Mouse (Mus musculus) CD4-positive helper T cell, adult 2 months (primary cell): Measurements from ENCODE around the gene Gcnt2.

ENCODE experiments used
- DNase-seq: peaks from one replicate; pipeline ENCODE4 v3.0.0-alpha.2; 2012; ENCODE audit warnings: low read depth, missing footprints, low spot score

The Gcnt2 gene

DNA sequence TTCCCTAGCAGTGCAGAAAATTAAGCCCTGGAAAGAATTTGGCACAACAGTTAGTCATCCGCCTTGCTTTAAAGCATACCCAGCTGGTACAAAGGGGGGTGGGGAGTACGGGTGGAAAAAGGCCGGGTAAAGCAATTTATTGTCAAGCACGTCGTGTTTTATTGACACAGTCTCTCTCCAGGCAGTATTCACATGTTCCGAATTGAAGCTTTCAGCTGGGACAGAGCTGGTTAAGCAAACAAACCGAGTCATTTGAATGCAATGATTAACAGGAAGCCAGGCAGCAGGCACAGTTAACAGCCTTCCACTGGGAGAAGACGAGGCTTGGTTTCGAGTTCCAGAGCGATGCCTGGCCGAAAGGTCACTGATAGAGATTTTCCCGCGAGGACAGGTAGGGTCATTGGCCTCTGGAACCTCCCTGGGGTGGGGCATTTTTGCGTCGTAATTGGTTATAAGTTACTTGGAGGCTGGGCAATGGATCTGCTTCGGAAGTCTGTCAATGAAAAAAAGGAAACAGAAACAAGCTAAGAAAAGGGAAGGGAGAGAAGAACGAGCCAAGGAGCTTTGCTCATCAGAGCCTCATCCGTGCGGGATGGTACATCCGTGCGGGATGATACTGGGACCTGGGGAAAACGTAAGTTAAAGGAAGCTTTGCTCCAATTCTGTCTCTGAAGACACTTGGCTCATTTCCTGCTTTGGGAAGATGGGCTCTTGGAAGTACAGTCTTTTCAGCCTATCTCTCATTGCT is at the start of gene Gcnt2:
TSS of gene Gcnt2 (plus strand) at position 103 of the 748 bp plus-strand sequence.
- no peak for DNase-seq

DNA sequence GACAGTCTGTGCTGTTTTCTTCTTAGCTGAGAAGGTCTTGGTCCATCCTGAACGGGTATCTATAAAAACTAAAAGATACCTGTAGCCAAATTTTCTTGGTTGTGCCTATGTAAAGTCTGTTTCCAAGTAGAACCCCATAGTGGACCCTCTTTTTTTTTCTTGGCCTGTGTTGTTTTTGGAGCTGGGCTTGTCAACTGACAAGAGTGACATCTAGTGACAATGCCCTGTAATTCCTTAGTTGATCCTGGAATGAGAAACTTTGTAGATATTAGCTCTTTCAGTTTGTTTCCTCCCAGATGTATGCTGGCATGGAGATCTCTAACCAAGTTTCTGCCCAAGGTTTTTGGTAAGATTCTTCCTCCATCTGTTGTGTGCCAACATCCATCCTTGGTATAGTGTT is 38.9 kb upstream of the Gcnt2 start:
- DNase-seq: no peak

DNA sequence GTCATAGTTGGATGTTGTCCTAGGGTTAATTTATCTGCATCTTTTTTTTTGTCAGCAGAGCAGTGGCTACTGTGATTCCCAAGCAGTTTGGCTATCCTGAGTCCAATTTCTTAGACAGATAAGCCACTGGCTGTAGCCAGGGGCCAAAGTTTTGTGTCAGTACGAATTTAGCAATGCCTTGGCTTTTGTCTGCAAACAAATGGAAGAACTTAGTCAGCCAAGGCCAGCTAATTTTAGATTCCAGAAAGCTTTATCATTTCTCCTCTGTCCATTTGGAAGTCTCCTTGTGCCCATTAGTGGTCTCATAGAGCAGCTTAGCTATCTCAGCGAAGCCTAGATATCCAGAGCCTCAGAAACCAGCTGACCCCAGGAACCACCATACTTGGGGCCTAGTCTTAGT is 37.6 kb upstream of the Gcnt2 start:
- DNase-seq: no peak

DNA sequence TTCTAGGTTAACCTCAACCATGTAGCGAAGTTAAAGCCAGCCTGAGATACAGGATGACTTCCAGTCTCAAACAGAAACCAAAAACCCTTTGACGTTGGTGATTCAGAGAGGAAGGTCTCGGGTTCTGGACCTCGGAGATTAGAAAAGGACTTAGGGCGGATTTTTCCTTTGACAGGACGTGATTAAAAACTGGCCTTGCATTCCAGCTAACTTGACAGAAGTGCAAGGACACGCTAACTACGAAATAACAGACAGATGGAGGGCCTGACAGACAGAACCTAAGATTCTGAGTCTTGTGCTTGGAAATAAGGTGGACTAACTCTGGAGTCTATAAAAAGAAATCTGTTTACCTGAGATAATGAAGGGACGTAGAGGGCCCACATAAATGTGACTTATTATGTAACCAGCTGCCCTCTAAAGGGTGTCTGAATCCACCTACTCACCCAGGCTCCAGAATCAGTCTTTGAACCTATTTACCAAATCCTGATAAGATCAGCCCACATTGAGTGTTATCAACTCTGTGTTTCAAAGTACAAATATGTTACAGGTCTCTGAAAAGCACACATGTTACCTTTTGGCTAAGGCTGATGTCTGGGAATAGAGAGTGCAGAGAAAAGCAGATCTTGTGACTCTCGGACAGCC is 18.3 kb upstream of the Gcnt2 start:
- no peak for DNase-seq

DNA sequence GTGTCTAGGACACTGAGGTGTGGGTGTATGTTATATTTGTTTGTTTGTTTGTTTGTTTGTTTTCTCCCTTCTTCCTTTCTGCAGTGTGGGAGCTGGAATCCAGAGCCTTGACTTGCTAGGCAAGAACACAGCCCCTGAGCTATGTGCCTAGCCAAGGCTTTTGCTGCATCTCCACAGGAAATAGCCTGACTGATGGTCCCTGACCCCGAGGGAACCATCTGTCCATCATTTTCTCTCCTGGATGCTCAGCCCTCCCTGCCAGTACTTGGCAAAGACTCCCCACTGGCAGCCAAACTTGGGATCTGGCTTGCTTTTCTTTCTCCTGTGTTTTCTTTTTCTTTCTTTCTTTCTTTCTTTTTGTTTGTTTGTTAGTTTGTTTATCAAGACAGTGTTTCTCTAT is 17.4 kb upstream of the Gcnt2 start:
- no peak for DNase-seq

DNA sequence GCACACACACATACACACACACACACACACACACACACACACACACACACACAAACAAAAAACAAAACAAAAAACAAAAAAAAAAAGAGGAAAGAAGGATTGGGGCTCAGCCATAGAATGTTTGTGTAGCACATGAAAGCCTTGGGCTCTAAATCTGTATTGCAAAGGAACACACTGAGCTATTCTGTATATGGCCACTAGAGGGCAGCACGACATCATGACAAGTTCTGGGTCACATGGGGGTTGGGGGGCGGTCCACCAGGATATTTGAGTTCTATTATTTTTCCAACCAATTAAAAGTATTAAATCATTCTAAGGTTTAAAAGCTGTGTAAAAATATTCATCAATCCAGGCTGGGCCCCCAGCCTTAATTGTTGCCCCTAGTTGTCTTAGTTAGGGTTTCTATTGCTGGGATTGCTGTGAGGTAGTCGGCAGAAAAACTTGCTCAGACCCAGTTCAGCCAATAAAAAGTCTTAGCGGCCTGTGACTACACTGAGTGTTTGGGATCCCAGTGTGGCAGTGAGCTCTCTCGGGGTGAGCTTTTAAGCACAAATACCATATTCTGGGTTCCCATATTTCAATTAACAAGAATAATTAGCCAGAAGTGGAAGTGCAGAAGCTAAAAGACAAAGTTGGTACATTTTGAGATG is 16.0 kb upstream of the Gcnt2 start:
- peak; percentile 49 for DNase-seq

DNA sequence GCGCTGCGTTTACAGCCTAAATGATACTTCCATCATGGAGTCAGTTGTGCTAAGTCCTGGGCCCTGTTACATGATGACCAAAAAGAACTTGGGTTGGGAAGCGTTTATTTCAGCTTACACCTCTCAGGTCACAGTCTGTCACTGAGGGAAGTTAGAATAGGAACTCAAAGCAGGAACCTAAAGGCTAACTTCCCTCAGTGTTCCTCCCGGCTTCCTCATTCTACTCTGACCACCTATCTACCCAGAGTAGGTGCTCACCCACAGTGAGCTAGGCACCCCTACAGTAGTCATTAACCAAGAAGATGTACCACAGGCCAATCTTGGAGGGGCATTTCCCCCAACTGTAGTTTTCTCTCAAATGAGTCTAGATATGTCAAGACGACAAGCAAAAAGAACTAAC is 15.4 kb upstream of the Gcnt2 start:
- DNase-seq: no peak

DNA sequence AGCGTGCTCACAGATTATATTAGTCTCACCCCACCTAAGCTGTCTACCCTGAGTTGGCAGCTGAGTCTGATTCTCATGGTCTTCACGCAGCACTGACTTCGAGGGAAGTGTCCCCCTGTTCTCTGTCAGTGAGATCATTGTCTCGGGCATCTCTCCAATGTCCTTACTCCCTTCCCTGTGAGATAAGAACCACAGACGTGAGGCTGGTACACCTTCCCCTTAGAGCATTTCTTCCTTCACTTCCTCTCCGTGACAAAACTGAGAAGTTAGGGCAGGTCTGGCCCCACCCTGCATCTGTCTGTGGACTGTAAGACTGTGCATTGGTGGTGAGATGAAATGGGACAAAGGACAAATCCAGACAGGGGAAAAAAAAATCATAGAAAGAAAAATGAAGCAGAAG is 13.6 kb upstream of the Gcnt2 start:
- no peak for DNase-seq

DNA sequence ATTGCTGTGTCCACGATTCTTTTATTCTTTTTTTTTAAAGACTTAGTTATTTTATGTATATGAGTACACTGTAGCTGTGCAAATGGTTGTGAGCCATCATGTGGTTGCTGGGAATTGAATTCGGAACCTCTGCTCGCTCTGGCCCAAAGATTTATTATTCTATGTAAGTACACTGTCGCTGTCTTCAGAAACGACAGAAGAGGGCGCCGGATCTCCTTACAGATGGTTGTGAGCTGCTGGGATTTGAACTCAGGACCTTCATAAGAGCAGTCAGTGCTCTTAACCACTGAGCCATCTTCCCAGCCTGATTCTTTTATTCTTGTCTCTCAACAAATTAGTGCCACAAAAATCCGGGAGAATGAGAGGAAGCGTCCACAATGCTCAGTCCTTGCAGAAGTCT is 13.2 kb upstream of the Gcnt2 start:
- no peak for DNase-seq

DNA sequence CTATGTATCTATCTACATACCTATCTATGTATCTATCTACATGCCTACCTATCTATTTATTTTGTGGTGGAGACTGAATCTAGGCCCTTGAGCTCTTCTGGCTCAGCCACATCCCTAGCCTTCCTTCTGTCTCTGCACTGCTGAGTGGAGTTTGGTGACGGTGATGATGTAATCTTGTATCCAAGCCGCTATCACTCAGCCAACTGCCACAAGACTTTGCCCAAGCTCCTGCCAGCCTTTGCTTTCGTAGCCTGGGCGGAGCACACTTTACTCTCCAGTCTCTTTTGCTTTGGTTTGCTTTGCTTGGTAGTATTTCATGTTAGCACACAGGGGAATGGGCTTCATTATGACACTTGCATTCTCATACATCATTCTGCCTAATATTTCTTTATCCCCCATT is 11.7 kb upstream of the Gcnt2 start:
- DNase-seq: no peak

DNA sequence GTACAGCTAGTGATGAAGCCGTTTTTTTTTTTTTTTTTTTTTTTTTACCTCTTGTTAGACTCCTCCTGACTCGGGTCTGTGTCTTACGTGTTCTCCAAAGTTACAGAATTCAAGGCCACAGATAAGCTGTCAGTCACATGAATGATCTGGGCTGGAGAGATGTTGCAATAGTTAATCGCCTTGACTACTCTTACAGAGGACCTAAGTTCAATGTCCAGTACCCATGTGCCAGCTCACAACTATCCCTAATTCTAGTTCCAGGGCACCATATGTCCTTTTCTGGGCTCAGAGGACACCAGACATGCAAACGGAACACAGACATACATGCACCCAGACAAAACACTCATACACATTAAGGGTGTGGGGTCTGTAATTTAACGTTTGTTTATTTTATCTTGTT is 8.9 kb upstream of the Gcnt2 start:
- DNase-seq: no peak

DNA sequence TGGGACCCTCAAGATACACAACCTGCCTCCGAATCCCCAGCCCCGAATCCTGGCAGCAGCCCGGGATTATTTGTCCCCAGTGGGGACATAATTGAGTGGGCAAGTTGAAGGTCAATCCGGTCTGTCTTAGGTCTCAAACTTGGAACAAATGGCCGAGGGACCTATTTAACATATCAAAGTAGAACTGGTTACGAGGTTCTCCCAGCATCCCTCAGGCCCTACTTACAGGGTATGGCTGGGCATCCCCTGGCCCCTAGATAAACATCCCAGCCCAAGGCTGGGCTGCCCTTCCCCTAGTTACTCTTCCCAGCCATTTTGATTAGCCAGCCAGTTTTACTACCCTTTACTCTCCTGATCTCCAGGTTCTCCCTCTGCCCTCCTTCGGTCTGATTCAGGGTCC is 8.3 kb upstream of the Gcnt2 start:
- DNase-seq: no peak

DNA sequence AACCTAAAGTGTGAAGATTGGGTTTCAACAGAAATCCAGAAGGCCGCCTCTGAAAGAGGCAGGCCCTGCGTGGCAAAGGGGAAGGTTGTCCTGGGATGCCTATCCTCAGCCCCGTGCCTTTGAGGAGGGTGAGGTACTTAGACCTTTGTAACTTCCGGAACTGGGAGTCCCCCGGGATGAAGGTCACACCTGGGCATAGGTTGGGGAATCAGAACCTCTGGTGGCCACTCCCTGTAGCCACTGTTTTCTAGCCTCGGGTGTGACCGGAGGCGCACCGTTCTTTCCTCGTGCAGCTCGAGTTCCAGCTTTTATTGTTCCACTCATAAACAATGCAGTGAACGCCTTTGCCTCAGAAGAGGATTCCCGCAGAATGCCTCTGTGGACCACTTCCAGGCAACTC is 7.6 kb upstream of the Gcnt2 start:
- DNase-seq: no peak

DNA sequence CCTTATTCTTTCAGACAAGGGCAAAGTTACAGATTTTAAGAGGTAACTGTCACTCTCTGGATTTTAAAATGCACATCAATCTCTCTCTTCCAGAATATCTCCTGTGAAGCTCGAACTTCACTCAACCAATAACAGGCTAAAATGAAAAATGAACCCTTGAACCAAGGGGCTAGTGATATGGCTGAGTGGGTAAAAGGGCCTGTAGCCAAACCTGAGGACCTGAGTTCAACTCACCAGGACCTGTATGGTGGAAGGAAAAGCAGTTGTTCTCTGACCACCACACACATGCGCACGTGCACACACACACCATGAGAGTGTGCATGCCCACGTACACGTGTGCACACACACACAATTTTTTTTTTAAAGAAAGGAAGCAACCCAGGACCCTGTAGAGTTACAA is 6.8 kb upstream of the Gcnt2 start:
- no peak for DNase-seq

DNA sequence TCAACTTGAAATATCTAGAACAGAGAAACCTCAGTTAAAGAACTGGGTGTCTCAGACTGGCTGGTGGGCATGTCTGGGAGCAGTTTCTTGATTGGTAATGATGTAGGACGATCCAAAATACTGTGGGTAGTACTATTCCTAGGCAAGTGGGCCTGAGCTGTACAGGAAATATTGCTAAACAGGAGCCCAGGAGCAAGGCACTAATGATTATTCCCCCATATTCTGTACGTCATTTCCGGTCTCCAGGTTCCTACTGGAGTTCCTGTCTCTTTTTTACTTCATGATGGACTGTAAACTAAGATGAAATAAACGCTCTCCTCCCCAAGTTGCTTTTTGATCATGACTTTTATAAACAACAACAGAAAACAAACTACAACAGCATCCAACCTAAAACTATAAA is 5.7 kb upstream of the Gcnt2 start:
- DNase-seq: no peak

DNA sequence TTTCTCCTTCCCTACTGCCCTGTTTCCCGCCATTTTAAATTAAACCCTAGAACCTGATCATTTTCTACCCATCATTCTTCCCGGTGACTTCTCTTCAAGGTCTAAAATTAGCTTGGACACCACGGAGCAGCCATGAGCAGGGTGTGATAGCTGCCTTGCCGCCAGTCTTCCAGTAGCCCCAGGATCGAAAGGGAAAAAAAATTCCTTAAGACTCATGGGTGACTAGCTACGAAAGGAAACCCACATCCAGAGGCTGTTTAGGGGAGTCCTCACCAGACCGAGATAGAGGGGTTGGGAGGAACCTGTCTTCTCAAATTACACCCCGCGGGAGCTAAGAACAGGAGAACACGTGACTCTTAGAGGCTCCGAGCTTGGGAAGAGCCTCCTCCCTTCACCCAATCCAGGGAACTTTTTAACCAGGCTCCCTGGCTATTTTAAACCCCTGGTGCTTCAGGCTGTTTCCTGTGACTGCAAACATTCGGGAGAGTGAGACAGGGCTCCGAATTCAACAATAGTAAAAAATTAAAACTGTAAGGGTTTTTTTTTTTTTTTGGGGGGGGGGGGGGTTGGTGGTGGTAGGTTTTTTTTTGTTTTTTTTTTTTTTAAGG is 5.0 kb upstream of the Gcnt2 start:
- no peak for DNase-seq

DNA sequence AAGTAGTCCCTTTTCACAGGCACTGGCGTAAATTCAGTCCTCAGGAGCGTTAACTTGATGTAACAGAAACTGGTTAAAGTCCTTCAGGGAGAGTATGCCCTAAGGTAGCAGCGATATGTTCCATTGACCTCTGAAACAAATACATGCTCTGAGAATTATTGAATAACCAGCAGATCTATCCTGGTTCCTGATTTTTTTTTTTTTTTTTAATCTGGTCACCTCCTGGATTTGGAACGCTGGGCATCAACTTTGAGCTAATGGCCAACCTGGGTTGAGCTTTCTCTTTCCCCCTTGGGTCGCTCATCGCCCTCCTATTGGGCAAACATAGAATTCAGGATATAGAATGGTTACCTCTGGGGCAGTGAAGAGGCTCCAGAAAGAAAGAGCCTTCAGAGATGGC is 4.3 kb upstream of the Gcnt2 start:
- DNase-seq: no peak

DNA sequence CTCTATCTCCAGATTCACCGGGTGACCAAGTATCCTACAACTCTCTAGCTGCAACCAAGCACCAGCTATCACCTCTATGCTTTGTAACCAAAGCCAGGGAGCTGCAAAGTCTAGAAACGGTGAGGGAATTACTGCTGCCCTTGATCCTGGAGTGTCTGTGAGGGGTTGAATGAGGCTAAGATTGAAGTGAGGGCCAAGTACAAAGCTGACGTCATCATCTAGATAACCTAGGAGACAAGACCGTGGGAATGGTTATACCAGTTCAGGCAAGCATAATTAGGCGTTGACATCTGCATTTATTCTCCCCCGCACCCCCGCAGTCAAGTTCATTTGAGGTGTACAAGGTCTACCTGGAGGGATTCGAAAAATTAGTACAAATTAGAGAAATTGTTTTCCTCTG is 2.8 kb upstream of the Gcnt2 start:
- DNase-seq: no peak

DNA sequence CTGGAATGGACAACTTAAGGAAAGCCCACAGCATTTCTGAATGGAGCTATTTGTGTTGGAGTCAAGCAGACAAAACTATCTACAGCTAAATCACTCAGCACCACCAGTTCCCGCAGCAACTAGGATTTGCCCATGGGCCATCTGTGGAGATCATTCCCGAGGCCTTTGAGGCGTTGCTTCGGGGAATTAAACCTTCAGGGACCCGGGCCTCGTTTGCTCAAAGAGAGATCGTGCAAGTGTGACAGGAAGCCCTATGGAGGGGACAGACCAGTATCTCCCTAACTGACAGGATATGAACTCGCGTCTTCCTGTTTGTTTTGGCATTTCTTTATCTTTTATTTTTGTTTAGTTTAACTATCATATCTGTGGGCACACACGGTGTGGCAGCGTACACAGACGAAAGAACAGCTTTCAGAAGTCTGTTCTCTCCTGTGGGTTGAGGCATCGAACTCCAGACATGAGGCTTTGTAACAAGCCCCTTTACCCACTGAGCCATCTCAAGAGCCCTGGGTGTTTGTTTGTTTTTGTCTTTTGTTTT is 2.2 kb upstream of the Gcnt2 start:
- no peak for DNase-seq

DNA sequence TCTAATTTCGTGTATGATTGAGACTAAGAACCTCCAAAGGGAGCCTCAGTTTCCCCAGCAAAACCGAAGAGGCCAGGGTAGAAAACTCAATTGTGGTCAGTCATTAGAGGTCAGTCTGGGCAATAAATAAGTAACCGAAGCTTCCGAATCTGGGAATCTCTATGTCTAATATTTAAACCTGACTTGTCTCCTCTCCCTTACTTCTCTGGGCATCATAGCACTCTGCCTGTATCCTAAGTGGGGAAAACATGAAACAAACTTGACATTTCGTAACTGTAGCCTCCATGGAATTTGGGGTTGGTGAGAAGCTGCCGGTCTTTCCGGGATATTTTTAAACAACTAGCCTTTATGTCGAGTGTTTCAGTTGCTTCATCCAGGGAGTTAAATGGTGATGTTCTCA is 329 bp upstream of the Gcnt2 start:
- no peak for DNase-seq

DNA sequence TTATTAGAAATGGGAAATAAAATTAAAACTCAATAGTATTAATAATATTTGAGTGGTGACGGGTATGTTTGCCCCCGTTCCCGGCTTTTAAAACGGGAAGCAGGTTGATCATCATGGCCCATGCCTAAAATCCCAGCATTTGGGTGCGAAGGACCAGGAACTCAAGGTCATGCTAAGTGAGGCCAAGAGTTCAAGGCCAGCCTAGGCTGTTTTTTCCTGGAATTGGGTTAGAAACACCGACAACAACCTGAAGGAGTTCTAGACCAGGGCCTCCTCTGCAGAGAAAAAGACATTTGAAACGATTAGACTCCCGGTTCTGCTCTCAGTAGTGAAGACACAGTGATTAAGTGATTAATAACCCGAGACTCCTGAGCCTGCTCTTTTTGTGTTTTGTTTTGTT is 3.5 kb downstream of the Gcnt2 start:
- no peak for DNase-seq

DNA sequence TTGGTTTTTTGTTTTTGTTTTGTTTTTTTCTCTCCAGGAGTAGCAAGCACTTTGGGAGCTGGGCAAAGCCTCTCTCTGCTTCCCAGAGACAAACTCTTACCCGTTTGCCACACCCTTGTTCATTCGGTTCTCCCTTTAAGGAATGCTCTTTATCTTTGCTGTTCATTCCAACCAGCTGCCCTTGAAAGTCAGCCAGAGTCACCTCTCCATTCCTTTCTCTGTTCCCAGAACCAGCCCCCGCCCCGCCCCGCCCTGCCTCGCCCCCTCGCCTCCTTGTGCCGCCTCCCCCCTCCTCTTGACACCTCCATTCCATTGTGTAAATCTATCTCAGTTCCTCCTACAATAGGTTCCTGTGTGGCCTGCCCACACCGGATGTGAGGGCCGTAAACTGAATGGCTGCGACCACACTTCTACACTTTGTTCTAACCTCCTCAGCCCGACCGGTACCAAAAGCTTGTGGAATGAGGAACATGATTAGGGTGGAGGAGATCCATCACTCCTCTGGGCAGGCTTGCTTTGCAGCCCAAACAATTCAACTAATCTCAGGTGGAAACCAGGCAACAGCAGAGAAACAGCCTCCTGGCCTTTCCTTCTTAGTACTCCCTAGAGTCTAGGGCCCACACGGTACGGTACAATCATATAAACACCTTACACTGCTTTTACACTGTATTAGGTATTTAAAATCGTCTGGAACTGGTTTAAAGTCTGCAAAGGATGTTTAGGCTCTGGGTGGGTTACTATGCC is 9.5 kb downstream of the Gcnt2 start:
- DNase-seq: peak; percentile 34
